Mouse (Mus musculus) hindbrain, embryonic 13.5 days (tissue): ENCODE measurements around the gene Ppil2. TPM values are rescaled to one million over a fixed set of nuclear protein-coding genes. Genes with fewer than 3 reads are reported as not detected.

Source experiments
- ATAC-seq: fragments of 200-750 bp; cut with Nextera tagmentation; 2 replicates; pipeline ENCODE4 v1.8.0; 2017; ENCODE audit warnings: moderate TSS enrichment; ENCODE audit not compliant: low FRiP score
- H3K27ac ChIP-seq: fragments of 300-500 bp; sonication (generic); 2 replicates; pipeline ENCODE4 v1.5.1; 2015; ENCODE audit warnings: inconsistent platforms, mild to moderate bottlenecking, moderate library complexity
- H3K27me3 ChIP-seq: fragments of 300-500 bp; sonication (generic); 2 replicates; pipeline ENCODE4 v1.6.1; 2015; ENCODE audit warnings: mild to moderate bottlenecking, inconsistent platforms
- H3K36me3 ChIP-seq: fragments of 300-500 bp; sonication (generic); 2 replicates; pipeline ENCODE4 v1.6.1; 2015; ENCODE audit warnings: mild to moderate bottlenecking, inconsistent platforms
- H3K4me1 ChIP-seq: fragments of 300-500 bp; sonication (generic); replicated peaks from 2 replicates; pipeline ENCODE4 v1.6.1; 2015; ENCODE audit warnings: inconsistent platforms
- H3K4me2 ChIP-seq: fragments of 300-500 bp; sonication (generic); 2 replicates; pipeline ENCODE4 v1.6.1; 2015; ENCODE audit warnings: inconsistent platforms, mild to moderate bottlenecking, moderate library complexity
- H3K4me3 ChIP-seq: fragments of 300-500 bp; sonication (generic); 2 replicates; pipeline ENCODE4 v1.5.1; 2015; ENCODE audit warnings: mild to moderate bottlenecking, inconsistent platforms
- H3K9ac ChIP-seq: fragments of 300-500 bp; sonication (generic); 2 replicates; pipeline ENCODE4 v1.6.1; 2015; ENCODE audit warnings: mild to moderate bottlenecking, inconsistent platforms
- H3K9me3 ChIP-seq: fragments of 300-500 bp; sonication (generic); 2 replicates; pipeline ENCODE4 v1.6.1; 2016; ENCODE audit warnings: inconsistent platforms
- WGBS: fragments of 180-500 bp; shearing (Covaris S2); methylation state at CpG from one replicate; pipeline ENCODE4 v1.1.7; 2015; 5-methylcytosine and 5-hydroxymethylcytosine counted together
- polyA plus RNA-seq: library from polyadenylated mRNA; unstranded; fragments of >200 nt; fragmentation: Nextera tagmentation; extraction: Ambion mirVana; gene quantifications from 2 replicates; pipeline ENCODE4 v1.2.1, GENCODE M21; 2015

Gene Ppil2
- polyA plus RNA-seq: 153 and 154 TPM in 2 replicates

DNA sequence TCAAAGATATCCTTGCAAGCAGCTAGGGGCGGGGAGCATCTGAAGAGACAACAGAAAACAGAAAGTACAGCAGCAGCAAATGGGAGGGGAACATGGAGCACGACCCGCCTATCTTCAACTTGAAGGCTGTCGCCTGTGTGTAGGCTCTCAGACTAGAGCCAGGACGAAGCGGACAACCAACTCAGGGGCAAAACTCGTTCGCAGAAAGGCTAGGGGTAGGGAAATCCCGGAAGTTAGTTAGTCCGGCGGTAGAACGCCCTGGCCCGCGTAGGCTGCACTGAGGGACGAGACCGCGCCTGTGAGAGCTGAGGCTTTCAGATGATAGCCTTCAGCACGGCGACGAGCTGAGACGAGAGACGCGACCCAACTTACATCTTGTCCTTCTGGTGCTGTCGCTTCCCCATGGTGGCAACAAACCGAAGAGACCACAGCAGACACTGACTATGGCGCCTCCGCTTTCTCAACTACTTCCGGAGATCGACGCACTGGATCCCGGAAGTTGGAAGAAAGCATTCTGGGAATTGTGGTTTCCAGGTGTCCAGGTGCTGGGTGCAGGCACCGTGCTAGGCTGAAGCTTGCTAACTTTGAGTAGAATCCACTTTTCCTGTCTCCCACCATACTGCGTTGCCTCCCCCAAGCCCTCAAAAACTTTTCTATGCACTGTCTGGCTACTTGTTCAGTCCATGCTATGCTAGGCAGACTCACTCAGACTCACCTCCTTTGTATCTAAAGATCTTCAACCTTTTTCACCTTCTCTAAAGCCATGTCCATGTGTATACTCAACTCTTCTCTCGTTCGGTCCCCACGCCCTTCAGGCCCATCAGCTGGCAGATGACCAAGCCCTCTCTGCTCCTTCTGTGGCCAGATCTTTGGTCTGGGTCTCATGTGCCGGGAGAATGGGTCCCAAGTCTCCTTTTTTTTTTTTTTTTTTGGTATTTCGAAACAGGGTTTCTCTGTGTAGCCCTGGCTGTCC is at the start of gene Ppil2:
TSS of gene Ppil2 (minus strand) at position 487 of the 973 bp plus-strand sequence.
- Histone ChIP-seq H3K27me3 (no peaks in the 10 kb centered on the region), H3K4me1 (peaks cover 17% of the 10 kb centered on the region), H3K36me3 (peaks cover 30% of the 10 kb centered on the region), H3K27ac (peak within 1 kb of the TSS; percentile 65; the same call in 1 of the 2 replicates), H3K9ac (peak within 1 kb of the TSS; percentile 72), H3K4me2 (peak within 1 kb of the TSS; percentile 64), H3K9me3 (no peaks in the 10 kb centered on the region), H3K4me3 (peak within 1 kb of the TSS; percentile 59)
- WGBS: 10% methylated on average over 38 of the region's 38 CpGs
- ATAC-seq: peak; percentile 86

DNA sequence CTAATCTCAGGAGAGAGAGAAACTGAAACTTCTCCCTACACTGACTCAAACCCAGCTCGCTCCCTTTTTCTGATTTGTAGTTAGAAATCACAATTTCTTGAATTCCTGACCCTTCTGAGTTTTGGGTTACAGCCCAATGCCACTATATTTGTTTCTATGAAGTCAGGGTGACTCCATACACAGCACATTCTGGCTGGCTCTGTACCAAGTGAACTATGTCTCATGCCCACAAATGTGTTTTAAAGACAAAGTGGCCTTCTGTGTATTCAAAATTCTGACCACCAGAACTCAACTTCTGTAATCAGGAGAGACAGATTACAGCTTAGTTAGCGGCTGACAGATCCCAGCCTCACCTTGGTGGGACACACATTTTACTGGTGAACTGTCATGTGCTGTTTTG is 43.3 kb upstream of the Ppil2 start:
- 96% methylated on average over 2 of the region's 2 CpGs for WGBS
- Histone ChIP-seq H3K4me1 (no peaks in the 10 kb centered on the region), H3K9me3 (no peaks in the 10 kb centered on the region), H3K4me2 (no peak overlapping the region), H3K27ac (no peak overlapping the region), H3K9ac (no peak overlapping the region), H3K4me3 (no peak overlapping the region), H3K27me3 (no peaks in the 10 kb centered on the region), H3K36me3 (peaks cover 56% of the 10 kb centered on the region)
- no peak for ATAC-seq

DNA sequence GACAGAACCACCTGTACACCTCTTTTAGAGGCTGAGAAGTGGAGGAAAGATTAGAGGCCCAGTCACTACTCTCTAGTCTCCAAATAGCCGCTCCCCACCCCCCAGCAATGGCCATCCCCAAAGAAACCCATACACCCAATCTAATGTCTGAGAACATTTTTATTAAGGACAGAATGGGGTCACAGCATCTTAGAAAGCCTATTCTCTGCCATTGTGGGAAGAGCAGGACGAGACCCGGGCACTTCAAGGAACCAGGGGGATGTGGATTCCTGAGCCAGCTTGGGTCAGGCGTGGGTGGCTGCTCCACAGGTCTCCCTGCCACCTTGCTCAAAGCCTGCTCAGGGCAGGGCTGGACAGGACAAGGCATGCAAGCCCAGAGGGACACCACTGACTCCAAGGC is 40.8 kb upstream of the Ppil2 start:
- Histone ChIP-seq H3K27ac (no peak overlapping the region), H3K36me3 (peaks cover 38% of the 10 kb centered on the region), H3K4me2 (no peak overlapping the region), H3K9me3 (no peaks in the 10 kb centered on the region), H3K27me3 (peaks cover 7% of the 10 kb centered on the region; the same call in 1 of the 2 replicates), H3K9ac (no peak overlapping the region), H3K4me3 (no peak overlapping the region), H3K4me1 (peaks cover 16% of the 10 kb centered on the region)
- ATAC-seq: no peak
- WGBS: 93% methylated on average over 4 of the region's 4 CpGs

DNA sequence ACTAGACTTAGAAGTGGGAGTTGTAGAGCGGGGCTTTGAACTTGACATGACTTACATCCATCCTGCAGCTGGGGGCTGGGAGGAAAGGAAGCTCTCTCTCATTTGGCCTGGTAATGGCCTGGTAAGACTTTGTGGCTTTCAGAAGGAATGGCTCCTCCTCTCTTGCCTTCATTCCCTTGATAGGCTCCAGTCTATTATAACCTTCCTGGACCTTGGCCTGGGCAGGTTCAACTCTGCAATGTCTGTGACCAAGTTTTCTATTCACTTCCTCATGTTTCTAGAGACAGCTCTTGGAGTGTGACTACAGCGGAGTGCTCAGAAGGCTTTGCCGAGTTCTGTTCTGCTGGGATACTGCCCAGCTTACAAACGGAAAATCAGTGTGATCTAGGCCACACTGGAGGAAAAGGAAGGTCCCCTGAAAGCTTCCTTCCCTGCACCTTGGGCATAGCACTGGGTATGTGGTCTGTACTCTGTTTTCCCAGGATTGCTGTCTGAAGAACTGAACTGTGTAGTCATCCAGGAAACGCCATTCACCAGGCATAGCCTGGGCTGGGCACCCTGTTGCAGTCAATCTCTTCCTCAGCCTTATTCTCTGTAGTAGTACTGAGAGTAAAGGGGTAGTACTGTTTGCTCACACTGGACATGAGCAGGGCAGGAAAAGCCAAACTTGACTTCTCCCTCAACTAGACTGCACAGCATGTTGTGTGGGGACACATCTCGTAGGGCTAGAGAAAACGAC is 39.6 kb upstream of the Ppil2 start:
- 93% methylated on average over 7 of the region's 7 CpGs for WGBS
- Histone ChIP-seq H3K9ac (no peak overlapping the region), H3K4me2 (no peak overlapping the region), H3K4me3 (no peak overlapping the region), H3K9me3 (no peaks in the 10 kb centered on the region), H3K27ac (no peak overlapping the region), H3K4me1 (peaks cover 17% of the 10 kb centered on the region), H3K27me3 (peaks cover 7% of the 10 kb centered on the region; the same call in 1 of the 2 replicates), H3K36me3 (peaks cover 31% of the 10 kb centered on the region)
- no peak for ATAC-seq

DNA sequence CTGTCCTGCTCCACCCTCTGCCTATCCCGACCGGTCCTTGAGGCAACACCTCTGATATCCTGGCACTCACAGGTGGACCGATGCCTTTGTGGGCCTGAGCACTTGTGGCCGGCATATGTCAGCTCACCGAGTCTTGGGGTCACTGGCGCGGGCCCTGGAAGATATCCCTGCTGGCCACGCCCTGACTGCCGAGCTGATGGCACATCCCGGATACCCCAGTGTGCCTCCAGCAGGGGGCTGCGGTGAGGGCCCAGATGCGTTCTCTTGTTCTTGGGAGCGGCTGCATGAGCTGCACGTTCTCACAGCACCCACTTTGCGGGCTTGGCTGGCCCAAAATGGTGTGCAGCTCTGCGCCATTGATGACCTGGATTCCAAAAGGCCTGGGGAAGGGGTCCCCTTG is 37.0 kb upstream of the Ppil2 start:
- peaks cover 7% of the 10 kb centered on the region; the same call in 1 of the 2 replicates for H3K27me3 ChIP-seq
- ATAC-seq: peak; percentile 11; the same call in 1 of the 2 replicates
- H3K36me3 ChIP-seq: peaks cover 19% of the 10 kb centered on the region
- H3K9me3 ChIP-seq: no peaks in the 10 kb centered on the region
- WGBS: 6% methylated on average over 16 of the region's 16 CpGs
- H3K9ac ChIP-seq: peak overlapping the region; percentile 81
- H3K27ac ChIP-seq: no peak overlapping the region
- peak overlapping the region; percentile 93 for H3K4me2 ChIP-seq
- H3K4me1 ChIP-seq: peaks cover 17% of the 10 kb centered on the region
- H3K4me3 ChIP-seq: peak overlapping the region; percentile 66

DNA sequence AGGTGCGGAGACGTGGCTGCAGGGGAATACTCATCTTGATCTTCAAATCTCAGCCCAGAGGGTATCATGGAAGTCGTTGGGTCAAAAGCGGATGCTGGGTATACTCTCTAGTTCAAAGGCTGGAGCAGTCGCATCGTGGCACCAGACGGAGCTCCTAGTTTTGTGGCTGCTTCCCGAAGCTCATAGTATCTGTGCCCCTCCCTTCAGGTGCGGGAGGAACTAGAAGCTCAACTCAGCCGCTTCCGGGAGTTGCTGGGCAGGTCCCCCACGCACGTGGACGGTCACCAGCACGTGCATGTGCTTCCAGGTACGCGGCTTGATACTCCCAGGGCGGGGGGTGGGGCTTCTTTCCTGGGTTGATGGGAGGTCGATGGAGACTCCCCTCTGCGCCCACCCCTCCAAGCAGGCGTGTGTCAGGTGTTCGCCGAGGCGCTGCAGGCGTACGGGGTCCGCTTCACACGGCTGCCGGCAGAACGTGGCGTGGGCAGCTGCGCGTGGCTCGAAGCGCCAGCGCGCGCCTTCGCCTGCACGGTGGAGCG is 36.4 kb upstream of the Ppil2 start:
- Histone ChIP-seq H3K9ac (peak overlapping the region; percentile 81), H3K9me3 (no peaks in the 10 kb centered on the region), H3K27ac (peak overlapping the region; percentile 78; the same call in 1 of the 2 replicates), H3K36me3 (peaks cover 13% of the 10 kb centered on the region), H3K4me2 (peak overlapping the region; percentile 93), H3K4me1 (peaks cover 17% of the 10 kb centered on the region), H3K27me3 (peaks cover 7% of the 10 kb centered on the region; the same call in 1 of the 2 replicates), H3K4me3 (peak overlapping the region; percentile 66)
- WGBS: under 1% methylated on average over 41 of the region's 41 CpGs
- peak; percentile 57 for ATAC-seq

DNA sequence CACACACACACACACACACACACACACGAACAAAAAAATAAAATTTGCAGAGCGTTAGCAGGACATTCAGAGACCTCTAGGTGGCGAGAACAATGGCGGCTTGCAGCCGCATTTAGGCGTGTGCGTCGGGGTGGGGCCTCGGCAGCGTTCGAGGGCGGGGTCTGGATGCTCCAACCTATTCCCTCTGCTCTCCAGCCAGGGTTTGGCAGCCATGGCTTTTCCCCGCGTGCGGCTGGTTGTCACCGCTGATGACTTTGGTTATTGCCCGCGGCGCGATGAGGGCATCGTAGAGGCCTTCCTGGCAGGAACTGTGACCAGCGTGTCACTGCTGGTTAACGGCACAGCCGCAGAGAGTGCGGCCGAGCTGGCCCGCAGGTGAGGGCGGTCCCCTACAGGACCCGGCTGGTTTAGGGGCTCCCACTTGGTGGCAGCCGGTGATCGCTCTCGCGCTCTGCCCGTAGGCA is 35.7 kb upstream of the Ppil2 start, which contains the start of gene Ccdc116:
TSS of gene Ccdc116 (minus strand) at position 458 of the 464 bp plus-strand sequence.
- WGBS: under 1% methylated on average over 27 of the region's 34 CpGs
- Histone ChIP-seq H3K9me3 (no peaks in the 10 kb centered on the region), H3K4me3 (peak within 1 kb of the TSS; percentile 66)

DNA sequence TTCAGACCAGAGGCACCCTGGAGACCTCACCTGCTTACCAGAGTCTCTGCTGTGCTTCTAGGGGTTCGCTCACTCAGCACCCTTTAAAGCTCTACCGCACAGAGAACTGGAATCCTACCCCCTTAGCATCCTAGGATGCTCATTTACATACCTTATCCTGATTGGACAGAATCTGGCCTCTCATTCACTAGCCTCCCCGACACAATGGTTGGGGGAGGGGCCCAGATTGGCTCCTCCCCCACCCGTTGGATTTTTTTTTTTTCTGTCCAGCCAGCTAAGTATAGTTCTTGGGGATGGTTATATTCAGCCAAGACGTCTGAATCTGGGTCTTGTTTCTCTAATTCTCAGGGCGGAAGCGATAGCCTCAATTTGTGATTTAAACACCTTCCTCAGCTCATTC is 33.3 kb upstream of the Ppil2 start, which contains the start of gene Ydjc:
TSS of gene Ydjc (plus strand) at position 283 of the 400 bp plus-strand sequence.
- Histone ChIP-seq H3K4me2 (no peak within 1 kb of the TSS), H3K36me3 (no peaks in the 10 kb centered on the region), H3K4me1 (peaks cover 17% of the 10 kb centered on the region), H3K27me3 (peaks cover 7% of the 10 kb centered on the region; the same call in 1 of the 2 replicates), H3K9ac (no peak within 1 kb of the TSS), H3K9me3 (no peaks in the 10 kb centered on the region), H3K4me3 (no peak within 1 kb of the TSS), H3K27ac (no peak within 1 kb of the TSS)
- WGBS: 15% methylated on average over 7 of the region's 7 CpGs
- ATAC-seq: no peak

More for the DNA sequence above, 35.7 kb upstream of the Ppil2 start, which contains the start of gene Ccdc116:
- Histone ChIP-seq H3K9ac (peak within 1 kb of the TSS; percentile 81), H3K4me2 (peak within 1 kb of the TSS; percentile 93), H3K4me1 (peaks cover 17% of the 10 kb centered on the region), H3K27me3 (peaks cover 7% of the 10 kb centered on the region; the same call in 1 of the 2 replicates), H3K27ac (peak within 1 kb of the TSS; percentile 78), H3K36me3 (peaks cover 7% of the 10 kb centered on the region; the same call in 1 of the 2 replicates)
- ATAC-seq: peak; percentile 86

DNA sequence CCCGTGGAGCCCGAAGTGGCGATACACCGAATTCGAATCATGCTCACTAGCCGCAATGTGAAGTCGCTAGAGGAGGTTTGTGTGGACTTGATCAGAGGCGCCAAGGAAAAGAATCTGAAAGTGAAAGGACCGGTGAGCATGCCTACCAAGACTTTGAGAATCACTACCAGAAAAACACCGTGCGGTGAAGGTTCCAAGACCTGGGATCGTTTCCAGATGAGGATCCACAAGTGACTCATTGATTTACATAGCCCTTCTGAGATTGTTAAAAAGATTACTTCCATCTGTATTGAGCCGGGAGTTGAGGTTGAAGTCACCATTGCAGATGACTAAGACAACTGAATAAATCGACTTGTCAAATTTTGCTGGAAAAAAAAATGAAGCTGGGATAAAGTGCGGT is 26.3 kb upstream of the Ppil2 start:
- Histone ChIP-seq H3K4me1 (peaks cover 6% of the 10 kb centered on the region), H3K4me2 (no peak overlapping the region), H3K36me3 (no peaks in the 10 kb centered on the region), H3K27ac (no peak overlapping the region), H3K9me3 (no peaks in the 10 kb centered on the region), H3K9ac (no peak overlapping the region), H3K27me3 (no peaks in the 10 kb centered on the region), H3K4me3 (no peak overlapping the region)
- ATAC-seq: no peak
- 89% methylated on average over 15 of the region's 15 CpGs for WGBS

DNA sequence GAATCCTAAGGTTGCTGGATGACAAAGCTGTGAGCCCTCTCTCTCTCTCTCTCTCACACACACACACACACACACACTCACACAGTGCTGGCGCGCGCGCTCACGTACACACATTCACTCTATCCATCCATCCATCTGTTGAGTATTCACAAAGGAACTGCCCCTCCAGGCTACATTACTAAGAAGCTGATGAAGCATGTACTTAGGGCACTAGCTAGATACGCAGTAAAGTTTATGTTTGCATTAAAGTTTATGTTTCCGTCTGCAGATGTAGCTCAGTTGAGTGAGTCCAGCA is 21.8 kb upstream of the Ppil2 start:
- Histone ChIP-seq H3K4me2 (peak overlapping the region; percentile 95), H3K9ac (peak overlapping the region; percentile 79), H3K9me3 (no peaks in the 10 kb centered on the region), H3K27ac (0 out of 2 replicates have a peak overlapping the region, but pooled peaks have one; percentile 2), H3K4me1 (peaks cover 18% of the 10 kb centered on the region), H3K36me3 (no peaks in the 10 kb centered on the region), H3K4me3 (peak overlapping the region; percentile 62), H3K27me3 (0 out of 2 replicates have a peak, but pooled peaks cover 2% of the 10 kb centered on the region)
- peak; percentile 21; the same call in 1 of the 2 replicates for ATAC-seq
- 37% methylated on average over 7 of the region's 7 CpGs for whole genome bisulfite sequencing

DNA sequence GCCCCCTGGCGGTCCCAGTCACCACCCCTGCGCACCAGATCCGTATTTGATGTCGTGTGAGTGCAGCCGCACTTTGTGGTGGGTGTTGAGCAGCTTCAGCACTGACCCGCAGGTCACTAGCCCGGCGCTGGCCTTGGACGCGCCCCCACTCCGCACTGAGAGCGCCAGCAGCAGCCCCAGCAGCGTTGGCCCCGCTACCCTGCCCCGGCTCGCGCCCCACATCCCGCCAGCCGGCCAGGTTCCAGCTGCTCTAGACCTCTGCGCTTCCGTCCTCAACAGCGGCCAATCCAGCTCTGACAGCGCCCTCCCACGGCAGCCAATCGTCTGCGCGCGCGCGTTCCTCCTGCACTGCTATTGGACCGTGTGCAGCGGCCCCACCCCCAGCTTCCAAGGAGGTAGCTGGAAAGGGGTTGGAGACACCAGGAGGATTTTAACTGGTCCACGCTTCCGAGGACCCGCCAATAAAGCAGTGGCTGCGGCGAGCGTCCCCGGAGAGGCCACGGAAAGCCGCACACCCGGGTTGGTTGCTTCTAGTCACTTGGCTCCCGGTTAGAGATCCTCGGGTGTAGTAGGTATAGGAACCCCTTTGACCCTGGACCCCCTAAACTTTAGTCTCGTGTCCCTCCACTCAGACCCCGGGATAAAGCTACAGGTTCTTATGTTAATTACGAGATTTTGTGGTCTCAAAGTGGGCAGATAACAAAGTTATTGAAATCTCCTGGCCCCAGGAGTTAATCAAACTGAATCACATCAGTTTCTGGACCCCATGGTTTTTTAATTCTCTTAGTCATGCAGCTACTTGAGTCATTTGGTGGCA is 21.2 kb upstream of the Ppil2 start, which contains the start of gene Sdf2l1:
TSS of gene Sdf2l1 (minus strand) at position 295 of the 817 bp plus-strand sequence.
- under 1% methylated on average over 47 of the region's 47 CpGs for WGBS
- Histone ChIP-seq H3K36me3 (no peaks in the 10 kb centered on the region), H3K27me3 (0 out of 2 replicates have a peak, but pooled peaks cover 2% of the 10 kb centered on the region), H3K9ac (peak within 1 kb of the TSS; percentile 79), H3K4me2 (peak within 1 kb of the TSS; percentile 95), H3K9me3 (no peaks in the 10 kb centered on the region), H3K27ac (peak within 1 kb of the TSS; percentile 85), H3K4me1 (peaks cover 18% of the 10 kb centered on the region), H3K4me3 (peak within 1 kb of the TSS; percentile 62)
- ATAC-seq: peak; percentile 98
